Mouse (Mus musculus): ENCODE data around the gene Aldh8a1. TPM values are rescaled to one million over a fixed set of nuclear protein-coding genes. Genes with fewer than 3 reads are reported as not detected.

Gene Aldh8a1
- polyA plus RNA-seq, 1 experiment from 2014 or later, result 0.20 TPM

DNA sequence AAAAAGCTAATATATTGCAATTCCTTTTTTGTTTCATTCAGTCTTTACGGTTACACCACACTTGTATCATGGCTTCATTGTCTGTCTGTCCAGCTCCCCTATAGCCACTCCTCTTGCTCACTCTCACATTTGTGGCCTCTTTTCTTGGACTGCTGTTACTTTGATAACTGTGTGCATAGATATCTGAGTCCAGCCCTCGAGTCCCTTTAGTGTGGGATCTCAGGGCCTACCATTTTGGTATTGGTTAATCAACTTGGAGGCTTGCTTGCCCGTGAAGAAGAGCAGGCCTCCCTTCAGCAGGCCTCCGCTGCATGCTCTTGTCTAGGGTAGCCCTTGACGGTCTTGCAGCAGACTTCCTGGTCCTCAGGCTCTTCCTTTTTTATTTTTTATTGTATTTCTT, 27.6 kb upstream of the Aldh8a1 start:
- H3K9ac ChIP-seq (replicated peaks; ENCODE audit: low read depth, low read length), result no peak overlapping the region
- H3K4me2 ChIP-seq (ENCODE audit: low read depth, low read length), result no peak overlapping the region
- no peaks in the 10 kb centered on the region for H3K27me3 ChIP-seq (ENCODE audit: control insufficient read depth, insufficient read depth, low read length)
- peaks cover 27% of the 10 kb centered on the region for H3K36me3 ChIP-seq (ENCODE audit: control insufficient read depth, insufficient read depth, low read length)
- no peaks in the 10 kb centered on the region for H3K9me3 ChIP-seq (ENCODE audit: control insufficient read depth, low read length)
- no peak overlapping the region for H3K4me3 ChIP-seq (ENCODE audit: low read depth, low read length)
- H3K27ac ChIP-seq (ENCODE audit: low read depth, low read length), result no peak overlapping the region
- 92% methylated on average over 5 of the region's 5 CpGs for WGBS
- no peaks in the 10 kb centered on the region for H3K4me1 ChIP-seq (ENCODE audit: control insufficient read depth, insufficient read depth, low read length)
- no peak for ATAC-seq (ENCODE audit: low read depth)

DNA sequence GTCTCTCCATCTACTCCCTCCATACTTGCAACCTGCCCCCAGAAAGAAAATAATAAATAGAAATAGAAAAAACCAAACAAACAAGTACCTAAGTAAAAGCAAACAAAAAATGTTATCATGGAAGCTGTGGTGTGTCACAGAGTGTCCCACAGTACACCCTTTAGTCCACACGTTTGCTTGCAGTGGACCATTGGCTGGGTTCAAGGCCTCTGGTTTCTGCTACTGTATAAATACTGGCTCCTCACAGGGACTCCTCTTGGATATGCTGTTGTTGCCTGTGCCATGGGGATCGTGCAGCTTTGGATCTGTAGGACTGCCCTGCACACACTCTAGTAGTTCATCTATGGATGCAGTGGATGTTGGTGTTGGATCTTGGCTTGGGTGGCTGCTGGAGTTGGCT, 27.1 kb upstream of the Aldh8a1 start:
- H3K9me3 ChIP-seq (ENCODE audit: control insufficient read depth, low read length), result no peaks in the 10 kb centered on the region
- WGBS, result 97% methylated on average over 2 of the region's 2 CpGs
- H3K9ac ChIP-seq (replicated peaks; ENCODE audit: low read depth, low read length), result no peak overlapping the region
- no peak overlapping the region for H3K27ac ChIP-seq (ENCODE audit: low read depth, low read length)
- ATAC-seq (ENCODE audit: low read depth), result no peak
- H3K4me1 ChIP-seq (ENCODE audit: control insufficient read depth, insufficient read depth, low read length), result no peaks in the 10 kb centered on the region
- no peak overlapping the region for H3K4me2 ChIP-seq (ENCODE audit: low read depth, low read length)
- no peaks in the 10 kb centered on the region for H3K27me3 ChIP-seq (ENCODE audit: control insufficient read depth, insufficient read depth, low read length)
- H3K36me3 ChIP-seq (ENCODE audit: control insufficient read depth, insufficient read depth, low read length), result peaks cover 27% of the 10 kb centered on the region
- H3K4me3 ChIP-seq (ENCODE audit: low read depth, low read length), result no peak overlapping the region

DNA sequence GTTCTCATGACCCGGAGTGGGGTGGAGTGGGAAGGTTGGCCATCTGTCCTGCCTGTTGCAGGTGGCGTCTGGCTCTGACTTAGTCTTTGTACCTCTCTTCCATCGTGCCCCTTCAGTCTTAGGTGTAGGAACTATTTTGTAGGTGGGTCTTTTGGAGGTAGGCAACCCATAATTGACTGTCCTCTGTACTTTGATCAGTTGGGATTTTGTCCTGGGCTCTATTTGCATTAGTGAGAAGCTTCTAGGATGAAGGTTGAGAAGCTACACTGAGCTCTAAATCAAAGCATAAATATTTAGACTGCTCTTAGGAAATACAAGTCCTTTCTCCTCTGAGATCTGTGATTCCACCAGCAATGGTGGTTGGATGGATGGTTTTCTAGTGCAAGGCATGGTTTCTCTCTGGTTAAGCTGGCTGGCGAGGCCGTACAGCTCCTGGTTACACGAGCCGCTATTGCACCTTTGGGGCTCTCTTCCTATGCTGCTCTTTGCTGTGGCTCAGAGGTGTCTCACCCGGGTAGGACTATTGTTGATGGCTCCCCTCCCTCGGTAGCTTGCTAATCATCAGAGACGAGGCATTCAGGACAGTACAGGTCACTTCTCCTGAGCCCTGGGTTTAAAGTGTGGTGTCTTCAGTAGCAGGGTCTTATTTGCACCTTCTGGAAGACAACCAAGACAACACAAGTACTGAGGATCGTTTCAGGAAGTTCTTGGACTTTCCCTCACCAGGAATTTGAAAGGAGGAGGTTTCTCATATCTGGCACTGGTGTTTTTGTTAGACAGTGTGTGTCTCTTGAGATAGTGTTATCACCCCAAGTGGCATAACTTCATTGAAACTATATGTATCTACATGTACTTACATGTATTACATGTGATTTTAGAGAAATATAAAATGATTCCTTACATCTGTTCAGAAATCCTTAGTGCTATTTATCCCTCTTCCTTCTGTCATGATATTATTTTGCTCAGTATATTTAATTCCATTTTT, 26.3 kb upstream of the Aldh8a1 start:
- Histone ChIP-seq H3K9ac (replicated peaks; ENCODE audit: low read depth, low read length) (no peak overlapping the region), H3K9me3 (ENCODE audit: control insufficient read depth, low read length) (no peaks in the 10 kb centered on the region), H3K4me2 (ENCODE audit: low read depth, low read length) (no peak overlapping the region), H3K27ac (ENCODE audit: low read depth, low read length) (no peak overlapping the region), H3K4me3 (ENCODE audit: low read depth, low read length) (no peak overlapping the region), H3K36me3 (ENCODE audit: control insufficient read depth, insufficient read depth, low read length) (peaks cover 24% of the 10 kb centered on the region), H3K27me3 (ENCODE audit: control insufficient read depth, insufficient read depth, low read length) (no peaks in the 10 kb centered on the region), H3K4me1 (ENCODE audit: control insufficient read depth, insufficient read depth, low read length) (no peaks in the 10 kb centered on the region)
- 92% methylated on average over 11 of the region's 11 CpGs for WGBS
- no peak for ATAC-seq (ENCODE audit: low read depth)

DNA sequence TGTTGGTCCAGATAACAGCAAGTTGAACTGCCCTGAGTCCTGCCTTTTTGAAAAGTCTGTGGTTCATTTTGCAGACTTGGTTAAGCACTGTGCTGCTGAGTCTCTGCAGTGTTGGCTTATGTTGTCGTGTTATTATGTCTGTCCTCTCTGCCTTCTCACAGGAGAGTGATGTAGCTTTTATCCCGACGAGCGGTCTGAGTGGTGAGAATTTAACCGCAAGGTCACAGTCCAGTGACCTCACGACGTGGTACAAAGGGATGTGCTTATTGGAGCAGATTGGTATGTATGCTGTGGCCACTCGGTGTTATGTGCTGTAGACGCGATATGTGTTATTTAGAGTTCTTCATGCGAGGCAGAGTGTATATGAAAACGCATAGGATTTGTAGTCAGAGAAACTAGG, 25.3 kb upstream of the Aldh8a1 start:
- no peak for ATAC-seq (ENCODE audit: low read depth)
- no peaks in the 10 kb centered on the region for H3K27me3 ChIP-seq (ENCODE audit: control insufficient read depth, insufficient read depth, low read length)
- H3K4me1 ChIP-seq (ENCODE audit: control insufficient read depth, insufficient read depth, low read length), result no peaks in the 10 kb centered on the region
- no peak overlapping the region for H3K4me2 ChIP-seq (ENCODE audit: low read depth, low read length)
- H3K9me3 ChIP-seq (ENCODE audit: control insufficient read depth, low read length), result no peaks in the 10 kb centered on the region
- H3K9ac ChIP-seq (replicated peaks; ENCODE audit: low read depth, low read length), result no peak overlapping the region
- H3K4me3 ChIP-seq (ENCODE audit: low read depth, low read length), result no peak overlapping the region
- H3K36me3 ChIP-seq (ENCODE audit: control insufficient read depth, insufficient read depth, low read length), result peaks cover 31% of the 10 kb centered on the region
- 83% methylated on average over 12 of the region's 12 CpGs for WGBS
- H3K27ac ChIP-seq (ENCODE audit: low read depth, low read length), result no peak overlapping the region

DNA sequence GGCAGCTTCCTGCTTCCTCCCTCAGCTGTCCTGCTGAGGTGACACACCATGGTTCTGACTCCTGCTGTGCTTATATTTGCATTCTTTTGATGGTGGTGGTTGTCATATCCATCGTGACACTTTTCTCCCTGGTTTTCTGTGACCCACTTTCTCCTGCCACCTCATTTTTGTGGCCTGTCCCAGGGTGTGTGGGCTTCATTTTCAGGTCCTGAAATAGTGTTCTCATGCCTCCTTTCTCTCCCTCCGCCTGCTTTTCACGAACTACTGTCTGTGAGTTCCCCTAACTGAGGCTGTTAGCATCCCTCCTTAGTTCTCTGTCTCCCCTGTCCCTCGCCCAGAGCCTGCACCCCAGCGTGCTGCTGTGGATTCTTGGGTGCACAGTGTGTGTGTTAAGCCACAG, 23.2 kb upstream of the Aldh8a1 start:
- ATAC-seq (ENCODE audit: low read depth), result no peak
- Histone ChIP-seq H3K9ac (replicated peaks; ENCODE audit: low read depth, low read length) (no peak overlapping the region), H3K4me3 (ENCODE audit: low read depth, low read length) (no peak overlapping the region), H3K4me2 (ENCODE audit: low read depth, low read length) (no peak overlapping the region), H3K36me3 (ENCODE audit: control insufficient read depth, insufficient read depth, low read length) (peaks cover 25% of the 10 kb centered on the region), H3K4me1 (ENCODE audit: control insufficient read depth, insufficient read depth, low read length) (no peaks in the 10 kb centered on the region), H3K27me3 (ENCODE audit: control insufficient read depth, insufficient read depth, low read length) (no peaks in the 10 kb centered on the region), H3K27ac (ENCODE audit: low read depth, low read length) (no peak overlapping the region), H3K9me3 (ENCODE audit: control insufficient read depth, low read length) (no peaks in the 10 kb centered on the region)
- WGBS, result 73% methylated on average over 5 of the region's 5 CpGs

DNA sequence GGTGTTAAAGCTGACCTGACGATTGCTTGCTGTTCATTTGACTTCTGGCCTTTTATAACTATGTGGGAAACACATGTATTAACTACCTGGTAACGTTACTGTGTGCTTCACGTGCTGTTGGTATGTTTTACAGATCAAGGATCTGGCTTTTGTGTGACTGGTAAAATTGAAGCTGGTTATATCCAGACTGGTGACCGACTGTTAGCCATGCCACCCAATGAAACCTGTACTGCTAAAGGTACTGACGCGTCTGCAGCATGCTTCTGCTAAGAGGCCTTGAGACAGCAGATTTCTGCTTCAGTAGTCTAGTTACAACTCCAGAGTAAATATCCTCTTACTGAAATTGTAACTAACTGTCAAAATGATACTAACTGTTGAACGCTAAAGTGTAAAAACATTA, 22.6 kb upstream of the Aldh8a1 start:
- peaks cover 23% of the 10 kb centered on the region for H3K36me3 ChIP-seq (ENCODE audit: control insufficient read depth, insufficient read depth, low read length)
- no peaks in the 10 kb centered on the region for H3K4me1 ChIP-seq (ENCODE audit: control insufficient read depth, insufficient read depth, low read length)
- no peak overlapping the region for H3K9ac ChIP-seq (replicated peaks; ENCODE audit: low read depth, low read length)
- H3K9me3 ChIP-seq (ENCODE audit: control insufficient read depth, low read length), result no peaks in the 10 kb centered on the region
- no peaks in the 10 kb centered on the region for H3K27me3 ChIP-seq (ENCODE audit: control insufficient read depth, insufficient read depth, low read length)
- no peak overlapping the region for H3K27ac ChIP-seq (ENCODE audit: low read depth, low read length)
- WGBS, result 94% methylated on average over 7 of the region's 7 CpGs
- ATAC-seq (ENCODE audit: low read depth), result no peak
- H3K4me2 ChIP-seq (ENCODE audit: low read depth, low read length), result no peak overlapping the region
- H3K4me3 ChIP-seq (ENCODE audit: low read depth, low read length), result no peak overlapping the region

DNA sequence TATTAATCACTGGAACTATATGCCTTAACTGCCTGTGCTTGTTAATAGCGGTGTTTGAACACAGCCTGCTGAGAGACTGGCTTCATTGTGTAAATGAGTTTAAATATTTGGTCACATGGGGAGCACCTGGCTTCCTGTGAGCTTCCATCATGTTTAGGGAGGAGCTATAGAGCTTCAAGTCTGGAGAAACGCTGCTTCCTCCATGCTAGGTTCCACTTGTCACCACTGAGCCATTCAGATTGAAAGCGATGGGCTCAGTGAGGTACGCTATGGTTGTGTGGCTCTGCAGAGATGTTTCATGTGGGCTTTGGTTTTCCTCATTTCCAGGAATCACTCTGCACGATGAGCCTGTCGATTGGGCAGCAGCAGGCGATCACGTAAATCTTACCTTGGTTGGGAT, 19.1 kb upstream of the Aldh8a1 start:
- Histone ChIP-seq H3K9ac (replicated peaks; ENCODE audit: low read depth, low read length) (no peak overlapping the region), H3K9me3 (ENCODE audit: control insufficient read depth, low read length) (no peaks in the 10 kb centered on the region), H3K27ac (ENCODE audit: low read depth, low read length) (no peak overlapping the region), H3K4me3 (ENCODE audit: low read depth, low read length) (no peak overlapping the region), H3K4me1 (ENCODE audit: control insufficient read depth, insufficient read depth, low read length) (no peaks in the 10 kb centered on the region), H3K27me3 (ENCODE audit: control insufficient read depth, insufficient read depth, low read length) (no peaks in the 10 kb centered on the region), H3K4me2 (ENCODE audit: low read depth, low read length) (no peak overlapping the region), H3K36me3 (ENCODE audit: control insufficient read depth, insufficient read depth, low read length) (peaks cover 18% of the 10 kb centered on the region)
- 93% methylated on average over 8 of the region's 8 CpGs for WGBS
- ATAC-seq (ENCODE audit: low read depth), result no peak

DNA sequence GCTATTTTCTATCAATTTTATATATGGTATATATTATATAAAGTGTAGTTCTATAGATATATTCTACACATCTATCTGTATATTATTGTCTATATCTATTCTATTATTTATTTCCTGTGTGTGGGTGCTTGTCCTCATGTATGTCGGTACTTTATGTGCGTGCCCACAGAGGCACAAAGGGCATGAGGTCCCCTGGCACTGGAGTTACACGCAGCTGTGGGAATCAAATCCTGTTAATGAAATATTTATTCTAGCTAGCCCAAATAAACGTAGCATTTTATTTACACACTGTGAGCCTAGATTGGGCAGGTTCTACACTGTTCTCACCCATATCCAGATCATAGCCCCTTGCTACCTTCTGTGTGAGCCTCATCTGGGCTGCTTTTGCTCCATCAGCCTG, 18.0 kb upstream of the Aldh8a1 start:
- H3K9me3 ChIP-seq (ENCODE audit: control insufficient read depth, low read length), result no peaks in the 10 kb centered on the region
- no peak overlapping the region for H3K4me2 ChIP-seq (ENCODE audit: low read depth, low read length)
- no peak overlapping the region for H3K9ac ChIP-seq (replicated peaks; ENCODE audit: low read depth, low read length)
- H3K4me1 ChIP-seq (ENCODE audit: control insufficient read depth, insufficient read depth, low read length), result no peaks in the 10 kb centered on the region
- no peak for ATAC-seq (ENCODE audit: low read depth)
- peaks cover 18% of the 10 kb centered on the region for H3K36me3 ChIP-seq (ENCODE audit: control insufficient read depth, insufficient read depth, low read length)
- 89% methylated on average over 4 of the region's 4 CpGs for WGBS
- no peaks in the 10 kb centered on the region for H3K27me3 ChIP-seq (ENCODE audit: control insufficient read depth, insufficient read depth, low read length)
- H3K27ac ChIP-seq (ENCODE audit: low read depth, low read length), result no peak overlapping the region
- H3K4me3 ChIP-seq (ENCODE audit: low read depth, low read length), result no peak overlapping the region

DNA sequence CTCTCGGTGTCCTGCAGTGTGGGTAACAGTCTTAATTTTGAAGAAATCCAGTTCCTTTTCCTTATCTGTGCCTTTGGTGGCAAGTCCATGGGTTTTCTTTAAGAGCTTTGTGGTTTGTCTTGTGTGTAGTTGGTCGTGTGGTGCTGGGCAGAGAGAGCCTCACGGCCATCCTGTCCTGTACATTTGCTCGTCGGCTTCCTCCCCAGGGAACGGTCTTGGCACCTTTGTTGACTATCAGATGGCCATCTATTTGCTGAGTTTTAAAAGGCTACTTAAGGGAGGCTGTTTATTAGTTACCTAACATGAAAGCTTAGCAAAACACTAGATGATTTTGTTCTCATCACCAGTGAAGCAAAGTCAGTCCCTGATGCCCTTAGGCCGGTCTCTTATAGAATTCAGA, 15.2 kb upstream of the Aldh8a1 start:
- WGBS, result 91% methylated on average over 7 of the region's 7 CpGs
- Histone ChIP-seq H3K4me3 (ENCODE audit: low read depth, low read length) (no peak overlapping the region), H3K4me1 (ENCODE audit: control insufficient read depth, insufficient read depth, low read length) (no peaks in the 10 kb centered on the region), H3K9me3 (ENCODE audit: control insufficient read depth, low read length) (no peaks in the 10 kb centered on the region), H3K9ac (replicated peaks; ENCODE audit: low read depth, low read length) (no peak overlapping the region), H3K4me2 (ENCODE audit: low read depth, low read length) (no peak overlapping the region), H3K27ac (ENCODE audit: low read depth, low read length) (no peak overlapping the region), H3K36me3 (ENCODE audit: control insufficient read depth, insufficient read depth, low read length) (peaks cover 12% of the 10 kb centered on the region; the same call in 1 of the 2 replicates), H3K27me3 (ENCODE audit: control insufficient read depth, insufficient read depth, low read length) (no peaks in the 10 kb centered on the region)
- no peak for ATAC-seq (ENCODE audit: low read depth)
